Mouse (Mus musculus): Measurements from ENCODE around the gene Vti1a.

DNA sequence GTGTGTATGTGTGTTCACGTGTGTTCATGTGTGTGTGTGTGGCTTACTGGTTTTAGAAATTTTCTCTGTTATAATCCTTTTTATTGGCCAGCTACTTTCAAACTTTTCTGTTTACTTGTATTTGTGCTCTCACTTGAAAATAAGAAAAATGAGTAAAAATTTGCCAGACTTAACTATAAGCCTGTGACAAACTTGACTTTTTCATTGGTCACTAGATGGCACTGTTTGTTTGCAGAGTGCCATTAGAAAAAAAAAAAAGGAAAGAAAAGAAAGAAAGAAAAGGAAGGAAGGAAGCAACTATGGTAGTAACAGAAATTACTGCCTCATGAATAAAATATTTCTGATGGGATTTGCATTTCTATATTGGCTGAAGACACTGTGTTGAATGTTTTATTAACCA is 19.8 kb downstream of the Vti1a start:
- TF ChIP-seq GATA2 (IDR thresholded peaks at IDR 0.05; ENCODE audit: borderline replicate concordance, low read depth, low read length) (no peak), CTCF (IDR thresholded peaks at IDR 0.05; ENCODE audit: low read depth, low read length) (no peak), GATA1 (IDR thresholded peaks at IDR 0.05; ENCODE audit: borderline replicate concordance, low read length) (no peak), POLR2AphosphoS5 (IDR thresholded peaks at IDR 0.05; ENCODE audit: insufficient replicate concordance, low read depth, low read length) (no peak), TAL1 (conservative IDR thresholded peaks at IDR 0.05; ENCODE audit: low read depth, low read length) (no peak)
